Mouse (Mus musculus) liver, embryonic 14.5 days (tissue): ENCODE data around the gene Trmt112.

Experiments
- CTCF ChIP-seq: IDR thresholded peaks from 2 replicates; pipeline ENCODE4 v1.5.1; 2016; ENCODE audit warnings: antibody characterized with exemption, low read depth, control low read depth
- EP300 ChIP-seq: IDR thresholded peaks from 2 replicates; pipeline ENCODE4 v1.6.1; 2016; ENCODE audit warnings: antibody characterized with exemption, low read depth

DNA sequence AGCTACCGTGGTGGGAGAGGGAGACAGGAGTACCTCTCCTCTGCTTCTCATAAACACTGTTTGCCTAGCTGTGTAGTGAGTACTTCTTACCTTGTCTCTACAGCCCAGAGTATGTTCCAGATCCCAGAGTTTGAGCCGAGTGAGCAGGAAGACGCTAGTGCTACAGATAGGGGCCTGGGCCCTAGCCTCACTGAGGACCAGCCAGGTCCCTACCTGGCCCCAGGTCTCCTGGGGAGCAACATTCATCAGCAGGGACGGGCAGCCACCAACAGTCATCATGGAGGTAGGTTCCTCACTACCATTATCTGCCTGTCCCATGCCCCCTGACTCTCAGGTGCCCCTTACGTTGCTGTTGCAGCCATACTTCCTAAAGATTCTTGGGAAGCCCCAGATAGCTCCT, 33.3 kb downstream of the Trmt112 start:
- TF ChIP-seq EP300 (no peak), CTCF (no peak)
